Mouse (Mus musculus): Measurements from ENCODE around the gene Psmb9.
"Not testable (repeated sequence)": the region's sequence is repeated elsewhere in the genome, so short reads cannot be mapped to it uniquely, and the experiment has no call there.

Psmb9 gene

DNA sequence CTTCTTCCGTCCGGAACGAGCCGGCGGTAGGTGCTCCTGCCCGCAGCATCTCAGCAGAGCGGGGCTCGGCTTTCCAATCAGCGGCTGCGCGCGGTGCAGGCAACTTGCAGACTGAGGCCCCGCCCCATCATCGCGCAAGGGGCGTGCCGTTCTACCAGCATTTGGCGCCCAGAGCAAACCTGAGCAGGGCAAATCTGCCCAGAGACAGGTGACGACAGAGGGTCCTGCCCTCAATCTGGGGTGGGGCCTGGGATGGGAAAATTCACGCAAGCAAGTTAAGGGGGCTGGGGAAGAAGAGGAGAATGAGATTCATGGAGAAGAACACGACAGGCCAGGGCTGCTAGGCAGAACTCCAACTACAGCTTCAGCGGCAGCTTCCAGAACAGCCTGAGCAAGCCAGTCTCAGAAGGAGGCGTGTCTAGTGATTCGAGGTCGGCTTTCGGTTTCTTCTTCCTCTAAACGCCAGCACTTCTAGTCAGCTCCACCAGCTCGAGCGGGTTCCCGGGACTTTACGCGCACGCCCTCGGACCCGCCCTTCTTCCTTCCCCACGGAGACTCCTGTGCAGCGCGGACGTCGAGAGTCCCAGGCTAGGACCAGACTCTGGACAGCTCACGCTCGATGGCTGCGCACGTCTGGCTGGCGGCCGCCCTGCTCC, at the start of gene Psmb9, which contains the start of gene Tap1:
Gene Psmb9 (minus strand): TSS at position 504 of the 656 bp plus-strand sequence.
Gene Tap1 (plus strand): TSS at position 293 of the 656 bp plus-strand sequence.
- DNase-seq (ENCODE audit: low read depth, low spot score), result peak; percentile 97

DNA sequence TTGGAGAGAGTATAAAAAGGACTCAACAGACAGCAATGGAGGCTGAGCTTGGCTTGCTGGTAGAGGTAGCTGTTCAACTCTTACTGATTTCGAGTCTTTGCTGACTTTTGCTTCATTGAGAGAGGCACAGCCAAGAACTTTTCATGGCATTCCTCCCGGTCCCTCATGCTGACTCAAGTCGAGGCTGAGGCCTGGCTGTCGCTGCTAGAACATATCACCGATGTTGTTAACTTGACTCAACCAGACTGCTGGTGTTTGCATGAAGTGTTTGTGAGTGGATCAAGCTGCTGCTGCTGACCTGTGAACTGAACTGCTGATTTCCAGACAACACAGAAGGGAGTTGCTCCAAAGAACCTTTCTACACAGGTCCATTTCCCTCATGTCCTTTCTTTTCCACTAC, 49.1 kb upstream of the Psmb9 start:
- DNase-seq (ENCODE audit: low read depth, low spot score), result no peak

DNA sequence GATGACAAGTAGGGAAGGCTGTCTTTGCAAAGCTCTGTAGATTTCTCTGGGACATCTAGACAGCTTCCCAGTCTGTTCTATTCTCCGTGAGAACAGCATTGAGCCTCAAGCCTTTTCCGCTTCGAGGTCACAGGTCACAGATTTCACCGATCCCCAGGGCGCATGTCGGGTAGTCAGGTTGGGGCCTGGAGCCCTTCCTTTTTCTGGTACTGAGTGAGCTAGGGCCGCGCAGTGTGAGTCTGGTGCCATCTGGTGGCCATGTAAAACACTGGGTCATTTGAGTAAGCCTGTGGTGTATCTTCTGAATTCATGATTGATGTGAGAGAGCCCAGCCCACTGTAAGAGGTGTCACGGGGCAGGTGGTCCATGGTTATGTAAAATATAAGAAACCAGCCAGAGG, 47.4 kb upstream of the Psmb9 start:
- peak; percentile 54 for DNase-seq (ENCODE audit: low read depth, low spot score)

DNA sequence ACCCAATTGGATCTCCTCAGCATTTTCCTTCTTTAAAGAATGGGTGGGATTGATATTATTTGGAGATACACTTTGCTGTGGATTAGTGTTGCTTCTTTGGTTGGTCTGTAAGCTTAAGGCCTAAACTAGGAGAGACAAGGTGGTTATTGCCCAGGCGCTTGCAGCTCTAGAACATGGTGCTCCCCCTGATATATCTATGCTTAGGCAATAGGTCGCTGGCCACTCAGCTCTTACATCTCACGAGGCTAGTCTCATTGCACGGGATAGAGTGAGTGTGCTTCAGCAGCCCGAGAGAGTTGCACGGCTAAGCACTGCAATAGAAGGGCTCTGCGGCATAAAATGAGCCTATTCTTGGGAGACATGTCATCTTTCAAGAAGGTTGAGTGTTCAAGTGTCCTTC, 44.5 kb upstream of the Psmb9 start:
- not testable (repeated sequence) for DNase-seq (ENCODE audit: low read depth, low spot score)

DNA sequence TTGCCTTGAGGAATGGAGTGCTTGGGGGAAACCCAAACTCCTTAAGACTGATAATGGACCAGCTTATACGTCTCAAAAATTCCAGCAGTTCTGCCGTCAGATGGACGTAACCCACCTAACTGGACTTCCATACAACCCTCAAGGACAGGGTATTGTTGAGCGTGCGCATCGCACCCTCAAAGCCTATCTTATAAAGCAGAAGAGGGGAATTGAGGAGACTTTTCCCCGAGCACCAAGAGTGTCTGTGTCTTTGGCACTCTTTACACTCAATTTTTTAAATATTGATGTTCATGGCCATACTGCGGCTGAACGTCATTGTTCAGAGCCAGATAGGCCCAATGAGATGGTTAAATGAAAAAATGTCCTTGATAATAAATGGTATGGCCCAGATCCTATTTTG, 43.4 kb upstream of the Psmb9 start:
- DNase-seq (ENCODE audit: low read depth, low spot score), result not testable (repeated sequence)

DNA sequence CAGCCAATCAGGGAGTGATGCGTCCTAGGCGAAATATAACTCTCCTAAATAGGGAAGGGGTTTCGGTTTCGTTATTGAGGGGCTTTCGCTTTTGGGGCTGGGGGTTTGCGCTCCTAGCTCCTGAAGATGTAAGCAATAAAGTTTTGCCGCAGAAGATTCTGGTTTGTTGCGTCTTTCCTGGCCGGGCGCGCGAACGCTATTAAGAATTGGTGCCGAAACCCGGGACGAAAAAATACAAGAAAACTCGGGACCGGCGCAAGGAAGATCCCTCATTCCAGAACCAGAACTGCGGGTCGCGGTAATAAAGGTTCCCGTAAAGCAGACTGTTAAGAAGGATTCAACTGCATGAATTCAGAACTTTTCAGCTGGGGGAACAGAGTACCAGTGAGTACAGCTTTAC, 38.3 kb upstream of the Psmb9 start:
- DNase-seq (ENCODE audit: low read depth, low spot score), result not testable (repeated sequence)

DNA sequence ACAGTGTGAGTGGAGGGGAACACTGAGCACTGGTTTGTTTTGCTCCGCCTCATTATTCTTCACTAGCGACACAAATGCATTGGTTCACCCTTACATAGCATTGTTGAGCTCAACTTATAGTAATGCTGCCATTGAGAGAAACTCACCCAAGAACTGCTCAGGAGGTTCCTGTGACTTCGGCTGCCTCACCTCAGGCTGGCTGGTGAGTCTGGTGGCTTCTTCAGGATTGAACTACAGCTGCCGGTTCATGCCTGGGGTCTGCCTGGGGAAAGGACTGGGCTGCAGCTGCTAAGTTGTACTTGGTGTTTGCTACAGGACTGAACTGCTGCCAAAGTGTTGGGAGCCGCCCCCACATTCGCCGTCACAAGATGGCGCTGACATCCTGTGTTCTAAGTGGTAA, 37.9 kb upstream of the Psmb9 start:
- DNase-seq (ENCODE audit: low read depth, low spot score), result no peak

DNA sequence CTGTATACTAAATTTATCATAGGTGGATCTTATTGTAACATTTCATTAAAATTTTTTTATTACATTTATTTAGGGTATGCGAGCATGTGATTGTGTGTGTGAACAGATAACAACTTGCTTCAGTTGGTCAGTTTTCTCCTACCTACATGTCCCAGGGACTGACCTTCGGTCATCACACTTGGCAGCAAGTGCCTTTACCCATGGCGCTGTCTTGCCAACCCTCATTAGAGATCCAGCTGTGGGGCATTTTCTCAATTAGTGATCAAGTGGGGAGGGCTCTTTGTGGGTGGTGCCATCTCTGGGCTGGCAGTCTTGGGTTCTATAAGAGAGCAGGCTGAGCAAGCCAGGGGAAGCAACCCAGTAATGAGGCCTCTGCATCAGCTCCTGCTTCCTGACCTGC, 37.3 kb upstream of the Psmb9 start:
- DNase-seq (ENCODE audit: low read depth, low spot score), result no peak

DNA sequence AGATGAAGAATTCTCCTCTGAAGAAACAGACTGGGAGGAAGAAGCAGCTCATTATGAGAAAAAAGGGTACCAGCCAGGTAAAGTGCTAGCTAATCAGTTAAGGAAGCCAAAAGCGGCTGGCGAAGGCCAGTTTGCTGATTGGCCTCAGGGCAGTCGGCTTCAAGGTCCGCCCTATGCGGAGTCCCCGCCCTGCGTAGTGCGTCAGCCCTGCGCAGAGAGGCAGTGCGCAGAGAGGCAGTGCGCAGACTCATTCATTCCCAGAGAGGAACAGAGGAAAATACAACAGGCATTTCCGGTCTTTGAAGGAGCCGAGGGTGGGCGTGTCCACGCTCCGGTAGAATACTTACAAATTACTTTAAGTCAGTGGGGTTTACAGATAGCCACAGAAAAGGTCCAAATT, 32.8 kb upstream of the Psmb9 start:
- not testable (repeated sequence) for DNase-seq (ENCODE audit: low read depth, low spot score)

DNA sequence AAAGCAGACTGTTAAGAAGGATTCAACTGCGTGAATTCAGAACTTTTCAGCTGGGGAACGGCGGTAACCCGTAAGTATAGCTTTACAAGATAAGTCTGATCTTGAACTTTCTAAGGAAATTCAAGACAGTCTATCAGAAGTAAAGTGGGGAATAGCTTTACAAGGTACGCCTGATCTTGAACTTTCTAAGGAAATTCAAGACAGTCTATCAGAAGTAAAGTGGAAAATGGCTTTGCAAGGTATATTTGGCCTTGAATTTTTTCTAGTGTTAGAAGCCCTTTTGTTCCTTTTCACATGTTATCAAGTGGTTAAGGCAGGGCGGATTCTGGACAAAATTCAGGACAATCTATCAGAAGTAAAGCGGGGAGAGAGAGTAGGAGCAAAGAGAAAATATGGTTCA, 32.2 kb upstream of the Psmb9 start:
- DNase-seq (ENCODE audit: low read depth, low spot score), result not testable (repeated sequence)

DNA sequence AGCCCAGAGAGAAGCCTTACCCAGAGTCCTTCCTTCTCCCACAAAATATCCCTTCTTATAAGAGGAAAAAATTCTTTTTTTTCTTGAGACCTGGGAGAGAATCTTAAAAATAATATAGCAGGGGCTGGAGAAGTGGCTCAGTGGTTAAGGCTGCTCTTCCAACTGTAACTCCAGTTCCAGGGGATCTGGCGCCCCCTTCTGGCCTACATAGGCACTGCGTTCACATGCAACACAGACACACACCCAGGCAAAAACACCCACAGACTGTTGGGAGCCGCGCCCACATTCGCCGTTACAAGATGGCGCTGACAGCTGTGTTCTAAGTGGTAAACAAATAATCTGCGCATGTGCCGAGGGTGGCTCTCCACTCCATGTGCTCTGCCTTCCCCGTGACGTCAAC, 31.5 kb upstream of the Psmb9 start:
- not testable (repeated sequence) for DNase-seq (ENCODE audit: low read depth, low spot score)

DNA sequence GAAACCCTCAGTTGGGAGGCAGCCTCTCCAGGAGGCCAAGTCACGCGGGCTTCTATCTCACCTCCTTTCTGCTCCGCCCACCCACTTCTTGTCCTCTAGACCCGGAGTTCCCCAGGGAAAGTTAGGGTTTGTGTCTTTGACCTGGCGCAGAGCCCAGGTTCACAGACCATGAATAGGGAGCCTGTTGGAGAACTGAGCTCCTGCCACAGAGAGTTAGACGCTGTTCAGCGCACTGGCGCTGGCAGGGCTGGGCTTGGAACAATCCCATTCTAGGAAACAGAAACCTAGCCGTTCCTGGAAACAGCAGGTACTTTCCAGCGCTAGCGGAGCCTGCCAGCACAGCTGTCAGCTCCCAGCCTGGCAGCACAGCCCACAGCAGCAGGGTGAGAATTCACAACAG, 31.1 kb upstream of the Psmb9 start:
- DNase-seq (ENCODE audit: low read depth, low spot score), result no peak

DNA sequence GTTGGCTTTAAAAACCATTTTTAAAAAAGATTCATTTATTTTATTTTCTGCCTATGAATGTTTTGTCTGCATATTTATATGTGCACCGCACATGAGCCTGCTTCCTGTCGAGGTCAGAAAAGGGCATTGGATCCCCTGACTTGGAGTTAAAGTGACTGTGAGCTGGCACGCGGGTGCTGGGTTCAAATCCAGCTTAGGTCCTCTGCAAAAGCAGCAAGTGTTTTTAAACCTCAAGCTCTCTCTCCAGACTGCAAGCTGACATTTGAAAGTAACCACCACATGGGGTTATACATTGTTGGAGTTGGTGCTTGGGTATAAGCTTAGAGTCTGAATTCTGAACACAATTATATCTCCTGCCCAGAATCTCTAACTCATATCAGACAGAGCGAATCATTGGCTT, 30.4 kb upstream of the Psmb9 start:
- DNase-seq (ENCODE audit: low read depth, low spot score), result no peak

DNA sequence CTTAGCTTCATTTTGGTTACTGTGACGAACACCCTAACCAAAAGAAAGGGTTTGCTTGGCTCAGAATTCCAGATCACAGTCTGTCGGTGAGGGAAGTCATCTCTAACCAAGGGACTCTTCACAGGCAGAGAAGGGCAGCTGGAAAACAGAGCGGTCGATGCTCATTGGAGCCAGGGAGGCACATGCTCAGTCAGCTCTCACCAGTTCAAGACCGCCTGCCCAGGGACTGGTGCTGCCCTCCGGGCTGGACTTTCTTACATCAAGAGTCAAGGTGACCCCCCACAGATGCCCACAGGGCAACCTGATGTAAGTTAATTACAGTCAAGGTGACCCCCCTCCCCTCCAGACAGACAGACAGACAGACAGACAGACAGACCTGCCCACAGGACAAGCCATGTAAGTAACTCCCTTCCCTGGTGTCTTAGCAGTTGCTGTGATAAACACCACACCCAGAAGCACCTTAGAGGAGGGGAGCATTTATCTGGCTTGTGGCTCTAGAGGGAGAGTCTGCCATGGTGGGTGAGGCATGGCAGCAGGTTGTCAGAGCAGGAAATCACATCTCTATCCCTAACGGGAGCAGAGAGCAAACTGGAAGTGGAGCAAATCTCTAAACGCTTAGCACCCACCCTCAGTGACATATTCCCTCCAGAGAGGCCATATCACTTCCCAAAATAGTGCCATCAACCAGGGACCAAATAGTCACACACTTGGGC, 29.8 kb upstream of the Psmb9 start:
- DNase-seq (ENCODE audit: low read depth, low spot score), result no peak

DNA sequence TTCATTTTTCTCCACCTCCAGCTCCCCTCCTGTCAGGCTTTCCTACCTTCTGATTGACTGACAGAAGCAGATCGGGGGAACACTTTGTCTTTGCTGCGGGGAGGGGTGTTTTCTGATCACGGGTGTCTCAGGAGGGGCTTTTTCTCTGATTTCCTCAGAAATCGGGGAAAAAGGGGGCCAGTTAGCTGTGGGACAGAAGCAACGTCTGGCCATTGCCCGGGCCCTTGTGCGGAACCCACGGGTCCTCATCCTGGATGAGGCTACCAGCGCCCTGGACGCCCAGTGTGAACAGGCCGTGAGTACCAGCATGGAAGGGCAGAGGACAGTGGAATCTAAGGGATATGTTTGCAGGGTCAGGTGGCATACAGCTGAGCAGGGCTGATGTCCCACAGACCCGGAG, 27.6 kb upstream of the Psmb9 start:
- no peak for DNase-seq (ENCODE audit: low read depth, low spot score)

DNA sequence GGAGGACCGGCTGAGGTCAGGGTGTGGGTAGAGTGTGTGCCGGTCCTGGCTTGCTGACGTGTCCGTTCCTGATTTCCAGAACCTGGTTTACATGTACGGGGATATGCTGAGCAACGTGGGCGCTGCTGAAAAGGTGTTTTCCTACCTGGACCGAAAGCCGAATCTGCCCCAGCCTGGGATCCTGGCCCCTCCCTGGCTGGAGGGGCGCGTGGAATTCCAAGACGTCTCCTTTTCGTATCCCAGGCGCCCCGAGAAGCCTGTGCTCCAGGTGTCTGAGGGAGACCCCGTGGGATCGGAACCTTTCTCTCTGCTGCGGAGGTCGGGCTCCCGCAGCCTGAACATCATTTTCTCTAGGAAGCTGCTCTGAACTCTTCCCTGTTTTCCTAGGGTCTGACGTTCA, 26.4 kb upstream of the Psmb9 start:
- no peak for DNase-seq (ENCODE audit: low read depth, low spot score)

DNA sequence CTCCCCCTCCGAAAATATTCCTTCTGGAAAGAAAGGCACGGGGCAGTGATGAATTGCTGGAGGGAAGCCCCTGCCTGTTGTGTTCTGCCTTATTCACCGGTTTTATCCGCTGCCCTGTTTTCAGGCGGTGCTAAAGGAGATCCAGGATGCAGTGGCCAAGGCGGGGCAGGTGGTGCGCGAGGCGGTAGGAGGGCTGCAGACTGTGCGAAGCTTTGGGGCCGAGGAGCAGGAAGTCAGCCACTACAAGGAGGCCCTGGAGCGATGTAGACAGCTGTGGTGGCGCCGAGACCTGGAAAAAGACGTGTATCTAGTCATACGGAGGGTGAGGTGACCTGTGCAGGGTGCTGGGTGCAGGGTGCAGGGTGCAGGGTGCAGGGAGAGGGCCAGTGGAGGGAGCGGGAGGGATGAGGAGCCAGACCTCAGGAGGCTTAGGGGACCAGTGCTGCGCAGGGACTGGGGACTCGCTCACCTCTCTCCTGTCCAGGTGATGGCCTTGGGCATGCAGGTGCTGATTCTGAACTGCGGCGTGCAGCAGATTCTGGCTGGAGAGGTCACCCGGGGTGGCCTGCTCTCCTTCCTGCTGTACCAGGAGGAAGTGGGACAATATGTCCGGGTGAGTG, 24.3 kb upstream of the Psmb9 start:
- DNase-seq (ENCODE audit: low read depth, low spot score), result no peak

DNA sequence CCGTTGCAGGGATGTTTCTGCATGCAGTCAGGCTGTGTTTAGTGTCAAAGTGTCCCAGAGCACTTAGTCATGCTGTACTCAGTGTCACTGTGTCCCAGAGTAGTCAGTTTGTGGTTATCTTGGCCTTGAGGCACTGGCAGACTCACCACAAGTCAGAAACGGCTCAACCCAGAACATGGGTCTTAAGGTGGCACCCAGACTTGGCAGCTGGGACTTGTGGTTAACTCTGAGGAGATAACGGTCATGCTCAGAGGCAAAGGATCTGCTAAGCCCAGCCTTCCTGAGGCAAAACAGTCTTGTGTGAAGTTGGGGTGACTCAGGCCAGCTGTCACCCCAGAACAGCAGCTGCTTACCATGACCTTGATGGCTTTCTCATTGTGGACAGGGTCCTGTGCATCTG, 23.0 kb upstream of the Psmb9 start:
- DNase-seq (ENCODE audit: low read depth, low spot score), result no peak

DNA sequence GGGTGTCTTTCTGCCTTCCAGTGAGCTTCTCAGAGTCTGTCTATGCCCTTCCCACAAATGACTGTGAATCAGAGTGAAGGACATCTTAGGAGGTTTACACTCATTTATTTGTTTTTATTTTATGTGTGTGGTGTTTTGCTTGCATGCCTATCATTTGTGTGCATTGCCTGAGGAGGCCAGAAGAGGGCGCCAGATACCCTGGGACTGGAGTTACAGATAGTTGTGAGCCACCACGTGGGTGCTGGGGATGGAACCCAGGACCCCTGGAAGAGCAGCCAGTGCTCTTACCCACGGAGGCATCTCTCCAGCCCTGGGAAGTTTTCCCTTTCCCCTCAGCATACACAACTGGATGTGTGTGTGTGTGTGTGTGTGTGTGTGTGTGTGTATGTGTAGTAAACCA, 22.1 kb upstream of the Psmb9 start:
- DNase-seq (ENCODE audit: low read depth, low spot score), result peak; percentile 53

DNA sequence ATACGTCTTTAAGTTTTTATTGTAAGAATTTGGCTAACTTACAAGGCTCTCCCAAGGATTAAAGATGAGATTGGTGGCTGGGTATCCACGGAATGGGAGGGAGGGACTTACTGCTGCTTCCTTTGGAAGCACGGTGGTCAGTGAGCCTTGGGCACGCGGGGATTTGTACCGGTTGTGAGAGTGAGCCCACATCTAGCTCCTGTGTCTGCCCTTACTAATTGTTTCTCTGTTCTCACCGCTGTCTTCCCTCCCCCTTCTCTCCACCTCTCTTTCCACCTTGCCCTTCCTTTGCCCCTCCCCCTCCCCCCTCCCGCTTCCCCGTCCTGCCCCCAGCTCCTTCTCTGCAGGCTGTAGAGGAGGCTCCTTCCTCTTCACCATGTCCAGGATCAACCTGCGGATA, 20.9 kb upstream of the Psmb9 start:
- no peak for DNase-seq (ENCODE audit: low read depth, low spot score)

DNA sequence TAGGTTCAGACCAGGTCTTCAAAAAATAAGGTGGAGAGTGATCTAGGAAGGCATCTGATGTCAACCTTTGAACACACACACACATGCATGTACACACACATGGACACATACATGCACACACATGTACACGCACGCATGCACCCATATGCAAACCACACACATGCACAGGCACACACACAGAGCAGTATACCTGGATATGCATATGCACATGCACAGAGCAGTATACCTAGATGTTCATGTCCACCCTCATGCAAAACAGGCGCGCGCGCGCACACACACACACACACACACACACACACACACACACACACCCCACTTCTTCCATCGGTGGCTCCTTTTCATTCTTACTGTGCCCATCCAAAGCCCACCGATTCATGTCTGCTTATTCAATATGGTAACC, 20.3 kb upstream of the Psmb9 start:
- no peak for DNase-seq (ENCODE audit: low read depth, low spot score)

DNA sequence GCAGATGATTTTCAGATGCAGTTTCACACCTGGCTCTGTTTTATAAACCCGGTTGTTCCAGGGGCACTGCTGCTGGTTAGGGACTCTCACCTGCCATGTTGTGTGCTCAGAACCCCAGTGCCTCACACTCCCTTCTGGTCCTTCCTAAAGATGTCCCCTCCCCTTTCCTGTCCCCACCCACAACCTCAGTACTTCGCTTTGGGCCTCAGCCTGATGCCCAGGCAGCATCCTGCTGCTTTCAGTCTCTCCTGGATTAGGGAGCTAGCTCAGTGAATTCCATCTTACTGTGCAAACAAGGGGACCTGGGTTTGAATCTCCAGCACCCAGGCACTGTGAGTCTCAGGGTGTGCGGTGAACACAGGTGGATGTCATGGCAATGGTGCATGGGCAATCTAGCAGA, 19.9 kb upstream of the Psmb9 start:
- DNase-seq (ENCODE audit: low read depth, low spot score), result no peak

DNA sequence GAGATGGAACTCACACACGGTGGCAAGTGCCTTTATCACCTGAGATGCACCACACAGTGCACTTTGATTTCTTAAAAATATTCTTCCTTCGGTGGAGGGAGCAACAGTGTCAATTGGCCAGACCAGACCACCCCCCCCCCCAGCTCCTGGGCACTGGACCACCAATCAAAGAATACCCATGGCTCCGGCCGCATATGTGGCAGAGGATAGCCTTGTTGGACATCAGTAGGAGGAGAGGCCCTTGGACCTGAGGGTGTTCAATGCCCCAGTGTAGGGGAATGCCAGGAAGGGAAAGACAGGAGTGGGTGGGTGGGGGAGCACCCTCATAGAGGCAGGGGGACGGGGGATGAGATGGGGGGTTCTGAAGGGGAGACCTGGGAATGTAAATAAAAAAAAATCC, 19.2 kb upstream of the Psmb9 start:
- DNase-seq (ENCODE audit: low read depth, low spot score), result no peak

Measured in R1 (cell line).